Mouse (Mus musculus) liver, postnatal 0 days (tissue): ENCODE data around the gene Myo3b.

Source experiments
- CTCF ChIP-seq: sonication (generic); IDR thresholded peaks from 2 replicates; pipeline ENCODE4 v1.5.1; 2016; ENCODE audit warnings: antibody characterized with exemption, low read depth
- EP300 ChIP-seq: IDR thresholded peaks from 2 replicates; pipeline ENCODE4 v1.6.1; 2016; ENCODE audit warnings: antibody characterized with exemption, low read depth, mild to moderate bottlenecking

- 0 out of 2 replicates have a peak, but pooled peaks have one; percentile 8 for TF ChIP-seq CTCF
- TF ChIP-seq EP300: no peak
Measured at GRCm38 (mm10) chr2:70249872-70250271, 210.9 kb downstream of the Myo3b start.
